Mouse (Mus musculus) left cerebral cortex, postnatal 25 days (tissue): ENCODE measurements around the gene Ctsf. TPM values are rescaled to one million over a fixed set of nuclear protein-coding genes. Genes with fewer than 3 reads are reported as not detected.

Source experiments
- DNase-seq, 2 experiments: peaks; one replicate each; pipeline ENCODE4 v3.0.0; 2022; ENCODE audit warnings: low spot score in 2 of 2, mixed read lengths in 1 of 2
- intact Hi-C: fragments of 180-260 bp; cut with DNase I; formaldehyde crosslinking; loops from one replicate; pipeline ENCODE4 v1.15.1; 2025
- total RNA-seq, 2 experiments: library from RNA; stranded (reverse); gene quantifications; 2 replicates each; pipeline ENCODE4 v1.2.3; 2021

Ctsf gene
- total RNA-seq, 2 experiments from 2014 or later: 106 to 113 TPM

- intact Hi-C loops: loop anchor here (1.0 to 2.0 kb wide), 2 partner anchors 150 to 277 kb away; partner anchors contain the start of gene Rbm4b
- DNase-seq: peak; percentile 83 to 85
These were observed 51.3 kb downstream of the Ctsf start, which contains the start of gene Bbs1 for GRCm38 (mm10) chr19:4905979-4906794. TSS of gene Bbs1 (minus strand) at chr19:4906628.

GRCm38 (mm10) chr19:4908107-4908506, 53.2 kb downstream of the Ctsf start:
- intact Hi-C loops: no loop called here

GRCm38 (mm10) chr19:4909376-4909775, 54.4 kb downstream of the Ctsf start:
- no peak for DNase-seq

More at GRCm38 (mm10) chr19:4908107-4908506, 53.2 kb downstream of the Ctsf start:
- DNase-seq: no peak

More at GRCm38 (mm10) chr19:4909376-4909775, 54.4 kb downstream of the Ctsf start:
- intact Hi-C loops: no loop called here

Other genes with a start within 250 kb of the Ctsf start
- gene Lrfn4, start 239.5 kb upstream of the Ctsf start, total RNA-seq: 10 to 100 TPM; 47.2 to 47.3 TPM
- gene Rce1, start 229.5 kb upstream of the Ctsf start, total RNA-seq: 10 to 100 TPM; 25.1 to 26.1 TPM
- 1 to 10 TPM; 1.1 to 1.3 TPM for gene Gm960, start 156.5 kb upstream of the Ctsf start, total RNA-seq
- 100 to 1,000 TPM; 659 to 669 TPM for gene Sptbn2, start 144.0 kb upstream of the Ctsf start, total RNA-seq
- 10 to 100 TPM; 16.5 to 18.9 TPM for gene Rbm4b, start 98.6 kb upstream of the Ctsf start, total RNA-seq
- 10 to 100 TPM; 74.8 to 76.3 TPM for gene Rbm4, start 61.2 kb upstream of the Ctsf start, total RNA-seq
- 10 to 100 TPM; 21.8 to 21.9 TPM for gene Gm21992, start 43.5 kb upstream of the Ctsf start, total RNA-seq
- 10 to 100 TPM; 49.9 to 59.8 TPM for gene Rbm14, start 43.5 kb upstream of the Ctsf start, total RNA-seq
- gene Ccs, start 15.8 kb upstream of the Ctsf start, total RNA-seq: 10 to 100 TPM; 32.0 to 32.8 TPM
- 1 to 10 TPM; 1.8 to 2.4 TPM for gene Ccdc87, start 15.8 kb upstream of the Ctsf start, total RNA-seq
- gene Actn3, start 22.8 kb downstream of the Ctsf start, total RNA-seq: 1 to 10 TPM; 1.1 to 1.9 TPM
- 10 to 100 TPM; 25.0 to 25.9 TPM for gene Zdhhc24, start 23.5 kb downstream of the Ctsf start, total RNA-seq
- gene Bbs1, start 51.5 kb downstream of the Ctsf start, total RNA-seq: 10 to 100 TPM; 41.5 to 44.1 TPM
- gene Dpp3, start 73.2 kb downstream of the Ctsf start, total RNA-seq: 10 to 100 TPM; 43.6 to 44.4 TPM
- gene Peli3, start 88.0 kb downstream of the Ctsf start, total RNA-seq: 10 to 100 TPM; 19.6 to 26.1 TPM
- gene Mrpl11, start 107.0 kb downstream of the Ctsf start, total RNA-seq: 10 to 100 TPM; 52.6 to 58.0 TPM
- 10 to 100 TPM; 12.4 to 24.4 TPM for gene Npas4, start 135.2 kb downstream of the Ctsf start, total RNA-seq
- gene Slc29a2, start 168.7 kb downstream of the Ctsf start, total RNA-seq: 10 to 100 TPM; 14.1 to 15.0 TPM
- 100 to 1,000 TPM; 126 to 132 TPM for gene B4gat1, start 183.7 kb downstream of the Ctsf start, total RNA-seq
- 1 to 10 TPM; 3.6 to 5.2 TPM for gene AC124502.3, start 183.8 kb downstream of the Ctsf start, total RNA-seq
- 10 to 100 TPM; 20.2 to 23.6 TPM for gene Brms1, start 186.2 kb downstream of the Ctsf start, total RNA-seq
- 10 to 100 TPM; 92.7 to 93.9 TPM for gene Rin1, start 195.4 kb downstream of the Ctsf start, total RNA-seq
- 1 to 10 TPM; 4.6 to 5.4 TPM for gene Cd248, start 212.9 kb downstream of the Ctsf start, total RNA-seq
- gene Tmem151a, start 230.4 kb downstream of the Ctsf start, total RNA-seq: 100 to 1,000 TPM; 163 to 164 TPM
- gene Yif1a, start 233.4 kb downstream of the Ctsf start, total RNA-seq: 10 to 100 TPM; 24.6 to 26.0 TPM
- 100 to 1,000 TPM; 274 to 282 TPM for gene Cnih2, start 243.4 kb downstream of the Ctsf start, total RNA-seq